Mouse (Mus musculus): ENCODE results near the gene Lrp3. TPM values are rescaled to one million over a fixed set of nuclear protein-coding genes. Genes with fewer than 3 reads are reported as not detected.
"Not testable (repeated sequence)": the region's sequence is repeated elsewhere in the genome, so short reads cannot be mapped to it uniquely, and the experiment has no call there.

Gene Lrp3
- 10.1 and 12.3 TPM in 2 replicates for polyA plus RNA-seq (2012; rRNA removed)

DNA sequence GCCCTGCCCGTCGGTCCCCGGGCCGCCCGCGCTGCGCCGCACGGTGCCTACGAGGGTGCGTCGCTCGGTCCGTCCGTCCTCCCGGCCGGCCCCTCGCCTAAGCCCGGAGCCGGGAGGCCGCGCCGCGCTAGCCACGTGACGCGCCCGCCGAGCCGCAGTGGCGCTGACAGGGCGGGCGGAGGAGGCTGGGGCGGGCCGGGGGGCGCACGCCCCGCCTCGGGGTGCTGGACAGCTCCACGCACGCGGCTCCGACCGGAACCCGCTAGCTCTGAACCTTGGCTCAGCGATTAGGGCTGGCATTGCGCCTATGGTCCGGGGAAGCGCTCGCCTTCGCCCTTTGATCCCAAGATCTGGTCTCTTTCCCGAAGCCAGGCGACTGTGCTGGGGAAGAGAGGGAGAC lies at the start of gene Lrp3:
TSS of gene Lrp3 (minus strand) at position 274 of the 400 bp plus-strand sequence.
- peak; percentile 46 for DNase-seq
- Histone ChIP-seq H3K4me1 (ENCODE audit: control insufficient read depth, insufficient read depth, low read length) (no peaks in the 10 kb centered on the region), H3K4me3 (replicated peaks; ENCODE audit: extremely low read depth, low read depth, low read length) (peak within 1 kb of the TSS; percentile 49)
- TF ChIP-seq CTCF (IDR thresholded peaks at IDR 0.05; ENCODE audit: insufficient read depth, low read length) = no peak
- TF ChIP-seq POLR2A (IDR thresholded peaks at IDR 0.05; ENCODE audit: borderline replicate concordance, extremely low read depth, low read depth, low read length) = no peak
- WGBS = under 1% methylated on average over 52 of the region's 53 CpGs

DNA sequence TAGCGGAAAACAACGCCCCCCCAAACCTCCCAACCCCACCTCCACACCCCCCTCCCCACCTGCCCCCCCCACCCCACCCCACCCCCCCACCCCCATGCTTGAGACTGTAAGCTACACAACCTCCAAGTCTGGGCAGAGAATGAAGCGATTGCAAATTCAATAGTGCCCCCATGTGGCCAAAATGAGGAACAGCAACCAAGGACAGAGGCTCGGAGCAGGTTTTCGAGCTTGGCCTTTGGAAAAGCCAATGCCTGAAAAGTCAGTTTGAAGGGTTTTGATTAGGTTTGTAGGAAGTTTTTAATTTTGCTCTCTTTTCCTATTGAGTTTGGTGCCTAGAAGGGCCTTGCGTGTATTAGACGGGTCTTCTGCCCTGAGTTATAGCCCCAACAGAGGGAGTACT lies 49.4 kb upstream of the Lrp3 start:
- DNase-seq = peak; percentile 15
- TF ChIP-seq POLR2A (IDR thresholded peaks at IDR 0.05; ENCODE audit: borderline replicate concordance, extremely low read depth, low read depth, low read length) (no peak), CTCF (IDR thresholded peaks at IDR 0.05; ENCODE audit: insufficient read depth, low read length) (peak; percentile 69)
- H3K4me1 ChIP-seq (ENCODE audit: control insufficient read depth, insufficient read depth, low read length) = peaks cover 4% of the 10 kb centered on the region
- H3K4me3 ChIP-seq (replicated peaks; ENCODE audit: extremely low read depth, low read depth, low read length) = no peak overlapping the region
- WGBS = 10% methylated on average over 7 of the region's 7 CpGs

DNA sequence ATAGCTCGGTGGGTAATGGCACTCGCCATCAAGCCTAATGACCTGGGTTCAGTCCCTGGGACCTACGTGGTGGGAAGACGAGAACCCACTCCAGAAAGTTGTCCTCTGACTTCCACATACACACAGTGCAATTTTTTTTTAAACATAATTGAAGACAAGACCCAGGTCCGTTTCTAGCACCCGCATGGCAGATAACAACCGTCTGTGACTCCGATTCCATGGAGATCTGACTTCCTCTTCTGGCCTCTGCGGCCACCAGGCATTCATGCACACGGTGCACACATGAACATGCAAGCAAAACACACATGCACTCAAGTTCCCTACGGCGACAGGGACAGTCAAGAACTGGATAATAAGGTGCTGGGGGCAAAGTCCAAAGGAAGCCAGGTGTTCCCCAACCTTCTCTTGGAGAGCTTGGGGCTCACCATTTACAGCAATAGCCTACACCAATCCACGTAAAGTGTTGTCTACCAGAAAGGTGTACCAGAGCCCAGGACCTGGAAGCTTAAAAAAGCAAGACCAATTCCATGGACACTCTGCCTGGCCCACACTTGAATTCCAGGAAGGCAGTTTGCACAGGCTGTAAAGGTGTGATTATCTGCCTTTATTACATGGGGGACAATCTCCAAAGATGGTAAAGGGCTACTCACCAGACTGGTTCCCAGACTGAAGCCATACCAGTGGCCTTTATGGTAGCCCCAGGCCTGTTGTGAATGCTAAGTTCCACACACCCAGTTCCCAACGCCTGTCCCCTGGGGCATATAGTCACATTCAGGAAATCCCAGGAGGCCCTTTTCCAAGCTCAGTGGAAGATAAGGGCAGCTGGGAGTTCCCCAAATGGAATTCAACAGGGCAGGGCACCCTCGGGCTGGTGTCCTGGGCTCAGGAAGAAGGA lies 48.5 kb upstream of the Lrp3 start:
- no peak for TF ChIP-seq CTCF (IDR thresholded peaks at IDR 0.05; ENCODE audit: insufficient read depth, low read length)
- TF ChIP-seq POLR2A (IDR thresholded peaks at IDR 0.05; ENCODE audit: borderline replicate concordance, extremely low read depth, low read depth, low read length) = no peak
- WGBS = 79% methylated on average over 15 of the region's 15 CpGs
- Histone ChIP-seq H3K4me3 (replicated peaks; ENCODE audit: extremely low read depth, low read depth, low read length) (no peak overlapping the region), H3K4me1 (ENCODE audit: control insufficient read depth, insufficient read depth, low read length) (no peaks in the 10 kb centered on the region)
- no peak for DNase-seq

DNA sequence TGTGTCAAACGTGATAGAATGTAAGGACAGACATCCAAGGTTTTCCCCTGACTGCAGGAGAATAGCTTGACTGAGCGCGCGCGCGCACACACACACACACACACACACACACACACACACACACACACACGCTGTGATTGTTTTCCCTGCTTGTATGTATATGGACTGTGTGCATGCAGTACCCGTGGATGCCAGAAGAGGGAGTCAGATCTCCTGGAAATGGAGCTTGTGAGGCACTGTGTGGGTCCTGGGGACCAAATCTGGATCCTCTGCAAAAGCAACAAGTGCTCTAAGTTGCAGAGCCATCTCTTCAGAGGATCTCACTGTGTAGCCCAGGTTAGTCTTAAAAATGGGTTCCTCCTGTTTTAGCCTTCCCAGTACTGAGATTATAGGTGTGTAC lies 44.1 kb upstream of the Lrp3 start:
- no peak overlapping the region for H3K4me3 ChIP-seq (replicated peaks; ENCODE audit: extremely low read depth, low read depth, low read length)
- 84% methylated on average over 8 of the region's 8 CpGs for WGBS
- TF ChIP-seq POLR2A (IDR thresholded peaks at IDR 0.05; ENCODE audit: borderline replicate concordance, extremely low read depth, low read depth, low read length) (no peak), CTCF (IDR thresholded peaks at IDR 0.05; ENCODE audit: insufficient read depth, low read length) (no peak)
- no peaks in the 10 kb centered on the region for H3K4me1 ChIP-seq (ENCODE audit: control insufficient read depth, insufficient read depth, low read length)
- no peak for DNase-seq

DNA sequence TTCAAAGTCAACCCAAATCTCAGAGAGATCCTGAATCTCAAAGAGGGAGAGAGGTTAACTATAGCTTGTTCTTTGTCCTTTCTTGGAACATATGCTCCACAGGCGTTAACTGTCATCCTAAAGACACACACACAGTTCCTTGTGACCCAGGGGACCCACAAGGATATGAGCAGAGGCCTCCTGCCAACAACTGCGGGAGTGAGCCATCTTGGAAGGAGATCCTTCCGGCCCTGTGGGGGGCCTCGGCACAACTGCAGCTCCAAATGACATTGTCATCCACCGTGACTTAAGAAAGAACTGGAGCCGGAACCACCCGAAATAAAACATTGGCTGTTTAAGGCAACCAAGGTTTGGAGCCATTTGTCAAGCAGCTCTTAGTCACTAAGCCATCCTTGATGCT lies 43.0 kb upstream of the Lrp3 start:
- H3K4me3 ChIP-seq (replicated peaks; ENCODE audit: extremely low read depth, low read depth, low read length) = no peak overlapping the region
- TF ChIP-seq CTCF (IDR thresholded peaks at IDR 0.05; ENCODE audit: insufficient read depth, low read length) = no peak
- TF ChIP-seq POLR2A (IDR thresholded peaks at IDR 0.05; ENCODE audit: borderline replicate concordance, extremely low read depth, low read depth, low read length) = no peak
- H3K4me1 ChIP-seq (ENCODE audit: control insufficient read depth, insufficient read depth, low read length) = no peaks in the 10 kb centered on the region
- 44% methylated on average over 7 of the region's 7 CpGs for WGBS
- DNase-seq = no peak

DNA sequence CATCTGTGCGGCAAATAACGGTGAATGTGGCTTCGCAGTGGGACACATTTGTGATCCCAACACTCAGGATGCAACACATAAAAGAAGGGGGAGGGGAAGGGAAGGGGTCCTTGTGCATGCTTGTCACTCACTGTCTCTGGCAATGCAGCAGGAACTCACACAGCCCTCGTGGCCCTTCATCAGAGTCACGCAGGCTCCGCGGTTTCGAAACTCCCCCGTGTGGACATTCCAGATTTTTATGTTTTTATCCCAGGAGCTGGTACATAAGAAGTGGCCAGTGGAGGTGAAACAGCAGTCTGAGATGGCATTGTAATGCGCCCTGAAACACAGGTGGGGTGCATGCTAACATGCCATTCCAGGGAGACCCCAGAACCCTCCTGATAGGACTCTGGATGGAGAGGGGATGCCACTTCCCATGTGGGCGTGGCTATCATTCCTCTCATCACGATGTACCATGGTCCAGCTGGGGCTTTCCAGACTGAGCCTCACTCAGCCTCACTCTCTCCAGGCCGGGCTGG lies 36.8 kb upstream of the Lrp3 start:
- H3K4me1 ChIP-seq (ENCODE audit: control insufficient read depth, insufficient read depth, low read length) = no peaks in the 10 kb centered on the region
- 9% methylated on average over 13 of the region's 13 CpGs for WGBS
- peak; percentile 21; the same call in 1 of the 2 replicates for TF ChIP-seq CTCF (IDR thresholded peaks at IDR 0.05; ENCODE audit: insufficient read depth, low read length)
- no peak for TF ChIP-seq POLR2A (IDR thresholded peaks at IDR 0.05; ENCODE audit: borderline replicate concordance, extremely low read depth, low read depth, low read length)
- no peak for DNase-seq
- no peak overlapping the region for H3K4me3 ChIP-seq (replicated peaks; ENCODE audit: extremely low read depth, low read depth, low read length)

DNA sequence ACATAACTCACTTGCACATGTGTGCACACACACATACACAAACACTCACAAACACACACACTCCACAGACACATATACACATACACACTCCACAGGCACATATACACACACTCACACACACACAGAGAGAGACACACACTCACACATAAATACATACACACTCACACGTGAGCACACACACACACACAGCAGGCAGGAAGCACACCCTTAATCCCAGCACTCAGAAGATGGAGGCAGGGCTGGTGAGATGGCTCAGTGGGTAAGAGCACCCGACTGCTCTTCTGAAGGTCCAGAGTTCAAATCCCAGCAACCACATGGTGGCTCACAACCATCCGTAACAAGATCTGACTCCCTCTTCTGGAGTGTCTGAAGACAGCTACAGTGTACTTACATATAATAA lies 22.6 kb upstream of the Lrp3 start:
- not testable (repeated sequence) for H3K4me1 ChIP-seq (ENCODE audit: control insufficient read depth, insufficient read depth, low read length); DNase-seq; H3K4me3 ChIP-seq (replicated peaks; ENCODE audit: extremely low read depth, low read depth, low read length)
- WGBS = 44% methylated on average over 3 of the region's 3 CpGs

DNA sequence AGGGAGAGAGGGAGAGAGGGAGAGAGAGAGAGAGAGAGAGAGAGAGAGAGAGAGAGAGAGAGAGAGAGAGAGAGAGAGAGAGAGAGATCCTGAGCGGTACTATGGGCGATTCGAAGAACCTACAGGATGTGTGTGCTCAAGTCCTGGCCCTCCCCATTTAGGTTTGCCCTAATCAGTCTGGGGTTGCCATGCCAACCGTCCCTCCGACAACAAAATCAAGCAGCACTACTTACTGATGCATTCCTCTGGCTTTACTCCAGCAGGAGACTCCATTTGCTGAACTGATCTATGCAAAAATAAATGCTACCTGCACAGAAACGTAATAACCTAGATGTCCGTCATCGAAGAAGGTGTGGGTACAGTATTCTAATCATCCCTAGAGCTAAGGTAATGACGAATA lies 20.0 kb upstream of the Lrp3 start:
- Histone ChIP-seq H3K4me3 (replicated peaks; ENCODE audit: extremely low read depth, low read depth, low read length) (peak overlapping the region; percentile 67), H3K4me1 (ENCODE audit: control insufficient read depth, insufficient read depth, low read length) (peaks cover 9% of the 10 kb centered on the region; the same call in 1 of the 2 replicates)
- 20% methylated on average over 9 of the region's 9 CpGs for WGBS
- DNase-seq = peak; percentile 44
- TF ChIP-seq CTCF (IDR thresholded peaks at IDR 0.05; ENCODE audit: insufficient read depth, low read length) = no peak
- TF ChIP-seq POLR2A (IDR thresholded peaks at IDR 0.05; ENCODE audit: borderline replicate concordance, extremely low read depth, low read depth, low read length) = no peak

DNA sequence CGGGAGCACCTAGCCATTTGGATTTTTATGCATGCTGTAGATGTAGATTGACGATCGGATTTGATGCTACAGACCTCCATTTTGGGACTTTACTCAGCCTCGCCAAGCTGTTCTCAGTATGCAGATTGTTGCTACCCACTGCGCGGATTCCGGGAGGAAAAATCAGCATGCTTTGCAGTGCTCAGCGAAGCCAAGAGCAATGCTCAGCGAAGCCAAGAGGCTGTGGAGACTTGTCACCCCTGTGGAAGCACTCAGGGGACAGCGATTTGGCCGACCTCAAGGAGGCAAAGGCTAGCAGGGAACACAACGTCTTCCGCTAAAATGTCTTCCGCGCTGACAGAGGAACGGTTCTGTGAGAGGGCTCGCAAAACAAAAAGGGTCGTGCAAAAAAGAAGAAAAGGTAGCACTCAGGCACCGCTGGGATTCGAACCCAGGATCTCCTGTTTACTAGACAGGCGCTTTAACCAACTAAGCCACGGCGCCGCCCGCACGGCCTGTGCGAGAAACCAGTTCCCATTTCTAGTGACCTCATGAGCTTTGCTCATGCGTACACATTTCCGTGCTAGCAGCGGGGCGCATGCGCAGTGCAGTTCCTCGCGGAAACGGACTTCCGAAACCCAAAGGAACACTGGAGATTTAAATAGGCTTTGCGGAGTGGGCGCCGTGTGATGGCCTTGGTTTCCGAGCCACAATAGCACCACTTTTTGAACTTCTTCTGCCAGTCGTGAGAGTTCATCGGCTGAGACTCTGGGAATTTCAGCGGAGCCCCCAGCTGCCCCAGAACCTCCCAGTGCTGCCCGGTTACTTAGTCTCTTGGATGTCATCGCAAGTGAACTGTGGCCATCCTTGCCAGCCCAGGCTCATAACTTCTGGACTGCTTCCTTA lies 19.3 kb upstream of the Lrp3 start:
- WGBS = under 1% methylated on average over 45 of the region's 45 CpGs
- peak; percentile 97 for DNase-seq
- TF ChIP-seq POLR2A (IDR thresholded peaks at IDR 0.05; ENCODE audit: borderline replicate concordance, extremely low read depth, low read depth, low read length) = peak; percentile 77; the same call in 1 of the 2 replicates
- TF ChIP-seq CTCF (IDR thresholded peaks at IDR 0.05; ENCODE audit: insufficient read depth, low read length) = no peak
- Histone ChIP-seq H3K4me3 (replicated peaks; ENCODE audit: extremely low read depth, low read depth, low read length) (peak overlapping the region; percentile 86), H3K4me1 (ENCODE audit: control insufficient read depth, insufficient read depth, low read length) (peaks cover 9% of the 10 kb centered on the region; the same call in 1 of the 2 replicates)
